Mouse (Mus musculus): ENCODE measurements around the gene Slc52a3.
A peak's percentile ranks its signal among the peaks of the same experiment; 100 is the strongest.

Gene Slc52a3

GRCm38 (mm10) chr2:152048003-152048980 lies 52.0 kb downstream of the Slc52a3 start:
- peak in 1 of 2 experiments; percentile 52 for DNase-seq (ENCODE audit: low spot score in 2 of 2)

GRCm38 (mm10) chr2:152048981-152049441 lies 52.7 kb downstream of the Slc52a3 start:
- DNase-seq (ENCODE audit: low spot score in 2 of 2) = no peak

DNA sequence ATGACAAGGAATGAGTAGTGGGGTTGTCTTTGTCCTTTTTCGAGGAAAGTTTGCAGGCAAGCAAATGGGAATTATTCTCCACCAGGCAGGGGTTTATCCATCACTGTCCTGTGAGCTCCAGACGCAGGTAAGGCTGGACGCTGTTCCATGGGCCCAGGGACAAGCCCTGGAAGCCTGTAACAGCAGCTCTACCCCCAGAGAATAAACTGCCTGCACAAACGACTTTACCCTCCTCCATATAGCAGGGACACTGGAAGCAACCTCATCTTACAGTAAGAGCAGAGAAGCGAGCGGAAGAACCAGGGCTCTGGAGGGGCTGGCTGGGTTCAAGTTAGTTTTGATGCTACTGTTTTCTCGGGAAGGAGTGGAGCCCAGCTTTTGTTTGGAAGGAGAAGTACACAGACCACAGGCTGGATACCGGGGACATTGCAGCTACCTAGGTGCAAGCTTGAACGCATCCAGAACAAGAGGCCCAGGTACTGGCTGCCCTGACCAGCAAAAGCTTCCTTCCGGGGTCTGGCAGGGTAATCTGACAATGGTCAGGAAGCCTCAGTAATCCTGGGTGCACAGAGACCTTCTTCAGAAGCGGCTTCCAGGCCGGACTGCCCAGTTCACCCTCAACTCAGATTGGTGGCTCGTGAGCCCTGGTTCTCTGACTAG lies 53.4 kb downstream of the Slc52a3 start:
- no peak for DNase-seq (ENCODE audit: low spot score in 2 of 2)

GRCm38 (mm10) chr2:152050316-152050715 lies 54.0 kb downstream of the Slc52a3 start:
- no peak for DNase-seq (ENCODE audit: low spot score in 2 of 2)

- no peak for DNase-seq (ENCODE audit: low spot score in 2 of 2)
Observed at GRCm38 (mm10) chr2:152051985-152052384, 55.7 kb downstream of the Slc52a3 start.

DNA sequence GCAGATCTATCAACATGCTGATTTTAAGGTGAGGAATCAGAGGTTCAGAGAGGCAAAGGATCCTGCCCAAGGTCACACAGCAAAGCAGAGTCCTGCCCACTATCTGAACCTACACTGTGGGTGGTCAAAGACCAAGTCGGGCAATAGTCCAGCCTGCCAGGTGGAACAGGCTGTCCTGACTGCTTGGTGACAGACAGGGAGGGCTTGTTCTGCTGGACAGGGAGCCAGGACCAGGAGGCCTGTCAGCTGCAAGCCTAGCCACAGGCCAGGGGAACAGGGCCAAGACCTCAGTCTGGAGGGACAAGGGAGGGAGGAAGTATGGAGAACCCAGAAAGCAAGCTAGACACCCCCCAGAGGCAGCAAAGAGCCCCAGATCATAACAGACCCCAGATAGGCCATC lies 59.1 kb downstream of the Slc52a3 start:
- DNase-seq (ENCODE audit: low spot score in 2 of 2) = peak in 1 of 2 experiments; percentile 78

GRCm38 (mm10) chr2:152056368-152057251 lies 60.3 kb downstream of the Slc52a3 start:
- peak in 1 of 2 experiments; percentile 86 for DNase-seq (ENCODE audit: low spot score in 2 of 2)

DNA sequence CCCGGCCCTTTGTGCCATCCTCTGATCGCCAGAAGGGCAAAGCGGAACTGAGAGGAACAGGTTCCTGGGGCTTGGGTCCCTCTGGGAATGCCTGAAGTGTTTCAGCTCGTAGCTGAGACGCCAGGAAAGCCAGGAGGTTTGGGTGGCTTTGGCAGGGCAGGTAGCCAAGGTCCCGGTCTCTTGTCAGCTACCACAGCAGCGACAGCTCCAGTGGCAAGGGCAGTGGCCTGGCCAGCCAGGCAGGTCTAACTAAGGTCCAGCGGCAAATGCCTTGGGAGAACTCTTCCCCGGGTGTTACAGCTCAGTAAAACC lies 60.9 kb downstream of the Slc52a3 start:
- DNase-seq (ENCODE audit: low spot score in 2 of 2) = peak in 1 of 2 experiments; percentile 36

Data from cerebellum, postnatal 4 days (tissue).